Mouse (Mus musculus): ENCODE results near the gene Tcta. TPM values are rescaled to one million over a fixed set of nuclear protein-coding genes. Genes with fewer than 3 reads are reported as not detected.
A peak's percentile ranks its signal among the peaks of the same experiment; 100 is the strongest.

The Tcta gene
- polyA plus RNA-seq (2015; fragmentation: Nextera tagmentation; extraction: Ambion mirVana), result 51.9 and 62.2 TPM in 2 replicates

DNA sequence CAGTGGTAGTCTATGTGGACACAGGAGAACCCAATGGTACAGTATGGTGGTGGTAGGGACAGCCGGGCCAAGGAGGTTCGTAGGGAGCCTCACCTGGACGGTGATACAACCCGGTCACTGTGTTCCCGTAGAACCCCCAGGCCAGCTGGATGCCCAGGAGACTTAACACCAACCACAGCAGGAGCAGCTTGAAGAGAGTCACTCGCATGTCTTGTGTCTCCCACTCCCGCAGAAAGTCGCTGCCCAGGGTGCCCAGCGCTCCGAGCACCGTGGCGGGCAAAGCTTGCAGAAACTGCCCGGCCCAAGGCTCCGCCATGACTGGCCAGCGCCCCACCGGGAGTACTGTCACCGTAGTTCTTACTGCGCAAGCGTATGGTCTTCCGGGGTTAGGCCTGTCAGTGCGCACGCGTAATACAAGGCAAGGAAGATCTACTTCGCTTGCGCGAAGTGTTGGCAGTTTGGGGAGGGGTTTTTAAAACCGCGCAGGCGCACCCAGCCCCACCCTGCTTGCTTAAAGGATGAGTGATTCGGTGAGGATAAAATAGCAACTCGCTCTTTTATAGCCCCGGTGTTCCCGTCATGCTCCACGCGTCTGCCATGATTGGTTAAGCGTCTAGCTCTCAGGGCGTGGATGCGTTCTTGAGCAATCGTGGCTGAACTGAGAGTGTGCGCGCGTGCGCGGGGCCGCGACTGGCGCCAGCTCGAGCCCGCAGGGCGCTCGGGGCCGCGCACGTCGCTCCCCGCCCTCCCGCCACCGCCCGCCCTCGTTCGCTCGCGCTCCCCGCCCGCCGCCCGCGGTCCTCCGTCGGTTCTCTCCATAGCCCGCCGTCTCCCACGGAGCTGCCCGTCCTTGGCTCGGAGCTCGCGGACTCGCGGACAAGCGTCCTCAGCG is at the start of gene Tcta, which contains the start of gene Rhoa:
Tcta (minus strand) TSS at position 532 of the 892 bp plus-strand sequence.
Rhoa (plus strand) TSS at position 501 of the 892 bp plus-strand sequence.
- peak within 1 kb of the TSS; percentile 76 for H3K4me2 ChIP-seq
- H3K9ac ChIP-seq, result peak within 1 kb of the TSS; percentile 91
- H3K4me3 ChIP-seq, result peak within 1 kb of the TSS; percentile 90
- WGBS, result under 1% methylated on average over 75 of the region's 81 CpGs
- peaks cover 30% of the 10 kb centered on the region for H3K36me3 ChIP-seq
- peak; percentile 98 for ATAC-seq (ENCODE audit: low read depth)
- no peaks in the 10 kb centered on the region for H3K9me3 ChIP-seq
- H3K4me1 ChIP-seq (replicated peaks), result peaks cover 51% of the 10 kb centered on the region
- H3K27me3 ChIP-seq, result no peaks in the 10 kb centered on the region
- peak within 1 kb of the TSS; percentile 98 for H3K27ac ChIP-seq (replicated peaks)

DNA sequence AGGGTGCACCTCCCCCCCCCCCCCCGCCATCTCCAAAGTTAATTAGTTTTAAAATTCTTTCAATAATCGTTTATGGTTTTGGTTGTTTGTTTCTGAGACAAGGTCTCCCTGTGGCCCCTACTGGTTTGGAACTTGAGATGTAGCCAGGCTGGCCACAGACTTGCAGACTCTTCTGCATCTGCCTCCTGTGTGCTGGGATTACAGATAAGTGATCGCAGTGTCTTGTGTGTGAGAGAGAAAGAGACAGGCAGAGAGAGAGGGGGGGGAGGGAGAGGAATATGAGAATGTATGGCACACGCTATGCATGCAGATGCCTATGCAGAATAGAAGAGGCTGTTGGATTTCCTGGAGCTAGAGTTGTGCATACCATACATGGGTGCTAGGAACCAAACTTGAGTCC is 43.8 kb upstream of the Tcta start:
- WGBS, result 95% methylated on average over 4 of the region's 4 CpGs
- no peak for ATAC-seq (ENCODE audit: low read depth)
- no peak overlapping the region for H3K9ac ChIP-seq
- no peak overlapping the region for H3K27ac ChIP-seq (replicated peaks)
- H3K4me1 ChIP-seq (replicated peaks), result peaks cover 24% of the 10 kb centered on the region
- H3K27me3 ChIP-seq, result no peaks in the 10 kb centered on the region
- H3K4me2 ChIP-seq, result no peak overlapping the region
- H3K4me3 ChIP-seq, result no peak overlapping the region
- H3K36me3 ChIP-seq, result peaks cover 51% of the 10 kb centered on the region
- H3K9me3 ChIP-seq, result no peaks in the 10 kb centered on the region

DNA sequence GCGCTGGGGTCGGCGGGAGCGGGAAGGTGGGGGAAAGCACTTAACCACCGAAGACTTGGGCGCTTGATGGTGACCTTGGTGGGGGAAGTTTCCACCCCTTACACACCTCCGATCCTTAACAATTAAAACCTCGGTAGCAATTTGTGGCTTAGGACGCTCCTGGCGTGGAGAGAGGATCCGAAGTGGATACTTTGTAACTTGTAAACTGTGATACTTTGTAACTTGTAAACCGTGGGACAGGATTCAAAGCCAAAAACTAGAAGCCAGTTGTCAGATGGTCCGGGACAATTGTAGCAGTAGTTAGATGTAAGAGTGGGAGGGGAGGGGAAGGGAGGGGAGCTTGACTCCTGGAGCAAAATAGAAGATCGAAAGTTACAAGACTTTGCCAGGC is 42.3 kb upstream of the Tcta start:
- H3K36me3 ChIP-seq, result peaks cover 37% of the 10 kb centered on the region
- no peaks in the 10 kb centered on the region for H3K9me3 ChIP-seq
- WGBS, result 10% methylated on average over 14 of the region's 14 CpGs
- H3K27ac ChIP-seq (replicated peaks), result peak overlapping the region; percentile 98
- H3K4me1 ChIP-seq (replicated peaks), result peaks cover 24% of the 10 kb centered on the region
- peak overlapping the region; percentile 93 for H3K9ac ChIP-seq
- no peaks in the 10 kb centered on the region for H3K27me3 ChIP-seq
- no peak; the same call in 1 of the 2 replicates for ATAC-seq (ENCODE audit: low read depth)
- peak overlapping the region; percentile 89 for H3K4me3 ChIP-seq
- peak overlapping the region; percentile 89 for H3K4me2 ChIP-seq

DNA sequence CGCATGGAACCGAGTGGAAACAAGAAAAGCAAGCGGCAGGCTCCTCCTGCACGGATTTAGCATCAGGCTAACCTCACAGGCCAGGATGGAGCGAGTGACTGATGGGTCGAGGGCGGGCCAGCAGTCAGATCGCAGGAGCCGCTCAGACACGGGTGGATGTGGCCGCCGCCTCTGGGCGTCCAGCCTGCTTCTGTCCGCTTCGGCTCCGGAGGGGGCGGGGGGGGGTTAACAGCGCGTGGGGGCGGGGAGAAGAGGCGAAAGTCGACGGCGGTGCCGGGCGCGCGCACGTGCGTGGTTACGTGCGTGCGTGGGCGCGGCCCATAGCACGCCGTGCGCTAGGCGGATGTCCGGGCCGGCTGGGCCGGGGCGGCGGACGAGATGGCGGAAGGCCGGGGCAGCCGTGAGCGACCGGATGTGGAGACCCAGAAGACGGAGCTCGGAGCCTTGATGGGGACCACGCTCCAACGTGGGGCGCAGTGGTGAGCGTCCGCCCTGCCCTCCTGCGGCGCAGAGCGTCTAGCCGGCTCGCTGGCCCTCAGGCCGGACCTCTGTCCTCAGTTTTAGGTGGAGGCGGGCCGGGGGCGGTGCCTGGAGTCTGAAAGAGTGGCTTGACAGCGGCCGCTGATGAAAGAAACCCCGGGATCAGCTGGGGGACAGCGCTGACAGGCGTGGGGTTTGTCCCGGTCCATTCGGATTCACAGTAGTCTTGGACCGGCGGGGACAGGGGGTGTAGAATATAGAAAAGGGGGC is 41.8 kb upstream of the Tcta start, which contains the start of gene Usp4:
Usp4 (plus strand) TSS at position 314 of the 750 bp plus-strand sequence.
- Histone ChIP-seq H3K9me3 (no peaks in the 10 kb centered on the region), H3K36me3 (peaks cover 31% of the 10 kb centered on the region), H3K27me3 (no peaks in the 10 kb centered on the region), H3K9ac (peak within 1 kb of the TSS; percentile 93), H3K4me1 (replicated peaks) (peaks cover 24% of the 10 kb centered on the region), H3K27ac (replicated peaks) (peak within 1 kb of the TSS; percentile 98), H3K4me2 (peak within 1 kb of the TSS; percentile 89), H3K4me3 (peak within 1 kb of the TSS; percentile 89)
- under 1% methylated on average over 67 of the region's 75 CpGs for WGBS
- ATAC-seq (ENCODE audit: low read depth), result peak; percentile 96

DNA sequence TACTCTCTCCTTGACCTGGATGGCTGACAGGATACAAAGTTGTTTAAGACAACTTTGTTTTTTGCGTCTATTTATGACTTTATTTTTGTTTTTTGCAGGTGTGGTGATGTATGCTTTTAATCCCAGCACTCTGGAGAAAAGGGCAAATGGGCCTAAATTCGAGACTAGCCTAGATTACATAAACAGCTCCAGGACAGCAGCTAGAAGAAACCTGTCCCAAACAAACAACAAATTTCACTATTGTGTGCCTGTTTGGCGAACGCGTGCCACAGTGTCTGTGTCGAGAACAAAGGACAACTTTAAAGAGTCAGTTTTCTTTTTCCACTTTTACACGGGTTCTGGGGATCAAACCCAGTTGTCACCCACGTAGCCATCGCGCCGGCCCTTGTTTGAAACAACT is 41.1 kb upstream of the Tcta start:
- Histone ChIP-seq H3K9me3 (no peaks in the 10 kb centered on the region), H3K4me3 (peak overlapping the region; percentile 89), H3K9ac (peak overlapping the region; percentile 93), H3K4me2 (peak overlapping the region; percentile 89), H3K27ac (replicated peaks) (peak overlapping the region; percentile 98), H3K27me3 (no peaks in the 10 kb centered on the region), H3K36me3 (peaks cover 24% of the 10 kb centered on the region), H3K4me1 (replicated peaks) (peaks cover 24% of the 10 kb centered on the region)
- 4% methylated on average over 11 of the region's 11 CpGs for WGBS
- no peak for ATAC-seq (ENCODE audit: low read depth)

- 78% methylated on average over 4 of the region's 4 CpGs for WGBS
- Histone ChIP-seq H3K4me2 (no peak overlapping the region), H3K9ac (no peak overlapping the region), H3K27ac (replicated peaks) (no peak overlapping the region), H3K27me3 (no peaks in the 10 kb centered on the region), H3K4me1 (replicated peaks) (peaks cover 47% of the 10 kb centered on the region), H3K4me3 (no peak overlapping the region), H3K36me3 (no peaks in the 10 kb centered on the region), H3K9me3 (no peaks in the 10 kb centered on the region)
- ATAC-seq (ENCODE audit: low read depth), result no peak
Measured at GRCm38 (mm10) chr9:108344471-108344870, 38.5 kb upstream of the Tcta start.

- WGBS, result 93% methylated on average over 1 of the region's 1 CpGs
- Histone ChIP-seq H3K27me3 (no peaks in the 10 kb centered on the region), H3K9ac (no peak overlapping the region), H3K36me3 (no peaks in the 10 kb centered on the region), H3K27ac (replicated peaks) (no peak overlapping the region), H3K4me1 (replicated peaks) (peaks cover 41% of the 10 kb centered on the region), H3K9me3 (no peaks in the 10 kb centered on the region), H3K4me2 (no peak overlapping the region), H3K4me3 (no peak overlapping the region)
- ATAC-seq (ENCODE audit: low read depth), result no peak
Measured at GRCm38 (mm10) chr9:108343835-108344234, 37.9 kb upstream of the Tcta start.

DNA sequence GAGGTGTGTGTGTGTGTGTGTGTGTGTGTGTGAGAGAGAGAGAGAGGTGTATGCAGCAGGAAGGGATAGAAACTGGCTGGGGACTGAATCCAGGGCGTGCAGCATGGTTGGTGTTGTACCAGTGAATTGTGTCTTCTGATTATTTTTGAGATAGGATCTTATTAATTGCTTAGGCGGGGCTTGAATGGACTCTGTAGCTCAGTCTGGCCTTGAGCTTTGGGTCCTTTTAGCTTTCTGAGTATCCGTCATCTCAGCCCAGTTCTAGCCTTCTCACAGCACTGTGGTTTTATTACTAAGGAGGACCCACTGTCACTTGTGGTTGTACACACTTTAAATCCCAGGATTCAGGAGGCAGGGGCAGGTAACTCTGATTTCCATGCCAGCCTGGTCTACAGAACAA is 37.4 kb upstream of the Tcta start:
- Histone ChIP-seq H3K9ac (0 out of 2 replicates have a peak overlapping the region, but pooled peaks have one; percentile 2), H3K4me3 (no peak overlapping the region), H3K36me3 (no peaks in the 10 kb centered on the region), H3K27me3 (no peaks in the 10 kb centered on the region), H3K9me3 (no peaks in the 10 kb centered on the region), H3K4me1 (replicated peaks) (peaks cover 41% of the 10 kb centered on the region), H3K27ac (replicated peaks) (no peak overlapping the region), H3K4me2 (no peak overlapping the region)
- no peak for ATAC-seq (ENCODE audit: low read depth)
- WGBS, result 82% methylated on average over 3 of the region's 3 CpGs

- ATAC-seq (ENCODE audit: low read depth), result no peak
- Histone ChIP-seq H3K9me3 (no peaks in the 10 kb centered on the region), H3K36me3 (0 out of 2 replicates have a peak, but pooled peaks cover 5% of the 10 kb centered on the region), H3K4me3 (no peak overlapping the region), H3K4me2 (no peak overlapping the region), H3K27ac (replicated peaks) (no peak overlapping the region), H3K9ac (no peak overlapping the region), H3K4me1 (replicated peaks) (peaks cover 41% of the 10 kb centered on the region), H3K27me3 (no peaks in the 10 kb centered on the region)
- WGBS, result 44% methylated on average over 5 of the region's 5 CpGs
Measured at GRCm38 (mm10) chr9:108342301-108342831, 36.4 kb upstream of the Tcta start.

- Histone ChIP-seq H3K4me2 (0 out of 2 replicates have a peak overlapping the region, but pooled peaks have one; percentile 3), H3K4me1 (replicated peaks) (peaks cover 39% of the 10 kb centered on the region), H3K36me3 (0 out of 2 replicates have a peak, but pooled peaks cover 5% of the 10 kb centered on the region), H3K4me3 (no peak overlapping the region), H3K9ac (0 out of 2 replicates have a peak overlapping the region, but pooled peaks have one; percentile 95), H3K27me3 (no peaks in the 10 kb centered on the region), H3K27ac (replicated peaks) (no peak overlapping the region), H3K9me3 (no peaks in the 10 kb centered on the region)
- ATAC-seq (ENCODE audit: low read depth), result no peak
Measured at GRCm38 (mm10) chr9:108341801-108342200, 35.8 kb upstream of the Tcta start.

- peak overlapping the region; percentile 95; the same call in 1 of the 2 replicates for H3K9ac ChIP-seq
- peaks cover 7% of the 10 kb centered on the region; the same call in 1 of the 2 replicates for H3K36me3 ChIP-seq
- 88% methylated on average over 5 of the region's 5 CpGs for WGBS
- ATAC-seq (ENCODE audit: low read depth), result no peak
- no peaks in the 10 kb centered on the region for H3K9me3 ChIP-seq
- H3K4me3 ChIP-seq, result 0 out of 2 replicates have a peak overlapping the region, but pooled peaks have one; percentile 72
- no peak overlapping the region; the same call in 1 of the 2 replicates for H3K4me2 ChIP-seq
- H3K4me1 ChIP-seq (replicated peaks), result peaks cover 34% of the 10 kb centered on the region
- no peak overlapping the region for H3K27ac ChIP-seq (replicated peaks)
- H3K27me3 ChIP-seq, result no peaks in the 10 kb centered on the region
Measured at GRCm38 (mm10) chr9:108341139-108341475, 35.1 kb upstream of the Tcta start.
